Mouse (Mus musculus) embryonic facial prominence, embryonic 10.5 days (tissue): ENCODE results near the gene Otulin. TPM values are rescaled to one million over a fixed set of nuclear protein-coding genes. Genes with fewer than 3 reads are reported as not detected.

Experiments used
- DNase-seq: peaks from one replicate; pipeline ENCODE4 v3.0.0-alpha.2; 2017; ENCODE audit warnings: low spot score
- H3K27ac ChIP-seq: fragments of 300-500 bp; sonication (generic); replicated peaks from 2 replicates; pipeline ENCODE4 v1.5.1; 2016; ENCODE audit warnings: mild to moderate bottlenecking
- H3K27me3 ChIP-seq: fragments of 300-500 bp; sonication (generic); replicated peaks from 2 replicates; pipeline ENCODE4 v1.6.1; 2016; ENCODE audit warnings: low read depth, mild to moderate bottlenecking; ENCODE audit not compliant: poor library complexity, severe bottlenecking
- H3K36me3 ChIP-seq: fragments of 300-500 bp; sonication (generic); replicated peaks from 2 replicates; pipeline ENCODE4 v1.6.1; 2016; ENCODE audit warnings: mild to moderate bottlenecking, moderate library complexity
- H3K4me1 ChIP-seq: fragments of 300-500 bp; sonication (generic); 2 replicates; pipeline ENCODE4 v1.6.1; 2016
- H3K4me3 ChIP-seq: fragments of 300-500 bp; sonication (generic); 2 replicates; pipeline ENCODE4 v1.5.1; 2016; ENCODE audit warnings: mild to moderate bottlenecking, moderate library complexity
- H3K9me3 ChIP-seq: fragments of 300-500 bp; sonication (generic); 2 replicates; pipeline ENCODE4 v1.6.1; 2016; ENCODE audit warnings: mild to moderate bottlenecking
- WGBS: fragments of 180-500 bp; shearing (Covaris S2); methylation state at CpG from one replicate; pipeline ENCODE4 v1.1.7; 2016; 5-methylcytosine and 5-hydroxymethylcytosine counted together
- polyA plus RNA-seq: library from polyadenylated mRNA; unstranded; fragments of >200 nt; fragmentation: Nextera tagmentation; extraction: Ambion mirVana; gene quantifications from 2 replicates; pipeline ENCODE4 v1.2.1, GENCODE M21; 2016

Gene Otulin
- polyA plus RNA-seq, 1 experiment from 2014 or later = 27.7 TPM

DNA sequence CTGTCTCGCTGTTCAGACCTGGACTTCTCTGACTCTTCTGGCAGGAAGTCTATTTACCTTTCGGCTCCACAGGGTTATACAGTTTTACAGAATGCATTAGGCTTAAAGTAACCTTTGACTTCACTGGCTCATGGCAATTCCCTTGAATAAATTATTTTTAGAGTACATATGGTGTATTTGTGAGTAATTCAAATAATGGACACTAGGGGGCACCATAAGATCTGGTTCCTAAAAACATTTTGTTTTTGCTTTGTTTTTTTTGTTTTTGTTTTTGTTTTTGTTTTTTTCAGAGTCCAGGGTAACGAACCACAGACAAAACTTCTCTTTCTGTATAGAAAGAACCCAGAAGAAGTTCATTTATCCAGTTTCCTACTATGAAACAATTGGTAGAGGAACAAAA, 17.2 kb upstream of the Otulin start:
- H3K36me3 ChIP-seq = no peaks in the 10 kb centered on the region
- DNase-seq = no peak
- H3K4me3 ChIP-seq = no peak overlapping the region
- H3K27me3 ChIP-seq = no peaks in the 10 kb centered on the region
- 54% methylated on average over 3 of the region's 3 CpGs for WGBS
- H3K9me3 ChIP-seq = no peaks in the 10 kb centered on the region
- peaks cover 2% of the 10 kb centered on the region; the same call in 1 of the 2 replicates for H3K4me1 ChIP-seq
- no peak overlapping the region for H3K27ac ChIP-seq

DNA sequence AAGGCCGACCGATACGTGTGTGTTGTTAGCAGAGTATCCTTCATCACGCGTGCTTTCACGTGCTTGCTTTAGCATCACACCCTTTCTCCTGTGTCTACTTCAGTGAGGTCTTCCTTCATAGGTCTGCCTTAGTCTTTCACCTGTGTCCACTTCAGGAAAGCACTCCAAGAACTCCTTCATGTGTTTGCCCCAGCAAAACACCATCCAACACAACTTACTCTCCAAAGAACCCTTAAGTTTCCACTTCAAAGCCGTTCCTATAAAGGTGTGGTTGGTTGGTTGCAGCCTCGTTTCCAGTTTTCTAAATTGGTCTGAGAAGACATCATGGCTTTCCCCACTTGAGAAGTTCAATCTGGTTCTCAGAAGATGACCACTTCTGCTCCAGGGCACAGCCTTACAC, 16.2 kb upstream of the Otulin start:
- Histone ChIP-seq H3K27ac (no peak overlapping the region), H3K36me3 (no peaks in the 10 kb centered on the region), H3K4me1 (peaks cover 2% of the 10 kb centered on the region; the same call in 1 of the 2 replicates), H3K27me3 (no peaks in the 10 kb centered on the region), H3K9me3 (no peaks in the 10 kb centered on the region), H3K4me3 (no peak overlapping the region)
- 95% methylated on average over 8 of the region's 8 CpGs for WGBS
- DNase-seq = no peak

- no peak overlapping the region for H3K27ac ChIP-seq
- H3K4me1 ChIP-seq = peaks cover 2% of the 10 kb centered on the region; the same call in 1 of the 2 replicates
- no peak for DNase-seq
- H3K4me3 ChIP-seq = no peak overlapping the region
- 83% methylated on average over 3 of the region's 3 CpGs for WGBS
- H3K36me3 ChIP-seq = no peaks in the 10 kb centered on the region
- H3K27me3 ChIP-seq = no peaks in the 10 kb centered on the region
- H3K9me3 ChIP-seq = no peaks in the 10 kb centered on the region
These were observed 14.8 kb upstream of the Otulin start for GRCm38 (mm10) chr15:27645250-27645649.

DNA sequence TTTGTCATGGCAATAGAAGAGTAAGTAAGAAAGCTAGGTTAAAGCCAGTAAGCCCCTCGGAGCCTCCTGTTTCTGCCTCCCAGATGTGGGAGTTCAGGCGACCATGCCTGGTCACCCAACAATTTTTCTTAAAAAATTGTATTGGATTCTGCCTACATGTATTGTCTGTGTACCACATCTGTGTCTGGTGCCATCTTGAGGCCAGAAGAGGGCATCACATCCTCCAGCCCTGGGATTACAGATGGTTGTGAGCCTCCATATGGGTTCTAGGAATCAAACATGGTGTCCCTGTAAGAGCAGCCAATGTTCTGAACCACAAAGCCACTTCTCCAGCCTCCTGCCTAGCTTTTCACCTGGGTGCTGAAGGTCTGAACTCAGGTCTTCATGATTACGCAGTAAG, 12.4 kb upstream of the Otulin start:
- DNase-seq = no peak
- Histone ChIP-seq H3K36me3 (no peaks in the 10 kb centered on the region), H3K9me3 (no peaks in the 10 kb centered on the region), H3K27ac (no peak overlapping the region), H3K4me1 (peaks cover 2% of the 10 kb centered on the region; the same call in 1 of the 2 replicates), H3K4me3 (no peak overlapping the region), H3K27me3 (no peaks in the 10 kb centered on the region)
- WGBS = 87% methylated on average over 3 of the region's 3 CpGs

DNA sequence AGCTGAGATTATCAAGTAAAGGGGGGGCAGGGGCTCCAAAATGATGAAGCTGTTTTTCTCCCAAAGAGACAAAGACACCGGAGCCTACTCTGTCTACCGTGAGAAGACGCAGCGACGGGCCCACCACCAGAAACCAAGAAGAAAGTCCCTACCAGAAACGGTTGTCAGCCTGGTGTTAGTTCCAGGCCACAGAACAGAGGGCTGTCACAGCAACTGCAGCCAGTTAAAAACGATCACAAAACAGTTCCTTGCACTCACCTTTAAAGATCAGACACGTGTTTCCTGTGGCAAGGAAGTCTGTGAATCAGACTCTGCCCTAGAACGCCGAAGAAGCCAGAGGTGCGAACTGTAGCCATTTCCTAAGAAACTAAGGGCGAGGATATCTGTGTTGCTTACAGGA, 10.7 kb upstream of the Otulin start:
- no peaks in the 10 kb centered on the region for H3K9me3 ChIP-seq
- H3K36me3 ChIP-seq = no peaks in the 10 kb centered on the region
- 75% methylated on average over 12 of the region's 12 CpGs for WGBS
- peaks cover 2% of the 10 kb centered on the region; the same call in 1 of the 2 replicates for H3K4me1 ChIP-seq
- no peak for DNase-seq
- H3K4me3 ChIP-seq = no peak overlapping the region
- no peaks in the 10 kb centered on the region for H3K27me3 ChIP-seq
- no peak overlapping the region for H3K27ac ChIP-seq

GRCm38 (mm10) chr15:27633941-27634900, 3.7 kb upstream of the Otulin start:
- 80% methylated on average over 8 of the region's 8 CpGs for WGBS
- no peak overlapping the region for H3K4me3 ChIP-seq

GRCm38 (mm10) chr15:27629800-27630600, 493 bp downstream of the Otulin start:
- H3K27ac ChIP-seq = peak overlapping the region; percentile 90
- H3K9me3 ChIP-seq = no peaks in the 10 kb centered on the region
- 3% methylated on average over 53 of the region's 53 CpGs for WGBS
- H3K36me3 ChIP-seq = peaks cover 26% of the 10 kb centered on the region
- no peaks in the 10 kb centered on the region for H3K27me3 ChIP-seq
- peak; percentile 28 for DNase-seq
- H3K4me3 ChIP-seq = peak overlapping the region; percentile 85
- H3K4me1 ChIP-seq = peaks cover 17% of the 10 kb centered on the region

More at GRCm38 (mm10) chr15:27633941-27634900, 3.7 kb upstream of the Otulin start:
- no peak for DNase-seq
- no peaks in the 10 kb centered on the region for H3K27me3 ChIP-seq
- no peaks in the 10 kb centered on the region for H3K36me3 ChIP-seq
- H3K4me1 ChIP-seq = peaks cover 11% of the 10 kb centered on the region
- no peaks in the 10 kb centered on the region for H3K9me3 ChIP-seq
- no peak overlapping the region for H3K27ac ChIP-seq

DNA sequence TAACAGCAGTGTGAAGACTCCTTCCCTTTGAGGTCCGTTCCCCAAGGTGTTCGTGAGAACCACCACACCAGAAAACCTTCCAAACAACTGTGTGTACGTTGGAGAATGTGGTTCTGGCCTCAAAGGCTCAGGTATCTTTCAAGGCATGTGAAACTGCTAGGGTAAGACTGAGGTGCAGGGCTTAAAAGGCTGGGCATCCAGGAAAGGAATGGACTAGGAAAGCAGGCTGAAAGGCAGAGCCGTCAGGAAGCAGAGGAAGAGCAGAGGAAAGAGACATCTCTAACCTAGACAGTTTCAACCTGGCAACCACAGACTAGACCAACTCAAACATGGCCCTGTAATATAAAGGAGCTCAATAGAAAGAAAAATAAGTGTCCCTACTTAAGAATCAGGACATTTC, 1.4 kb downstream of the Otulin start:
- no peaks in the 10 kb centered on the region for H3K27me3 ChIP-seq
- no peak overlapping the region for H3K27ac ChIP-seq
- peaks cover 31% of the 10 kb centered on the region for H3K36me3 ChIP-seq
- H3K9me3 ChIP-seq = no peaks in the 10 kb centered on the region
- H3K4me1 ChIP-seq = peaks cover 17% of the 10 kb centered on the region
- H3K4me3 ChIP-seq = peak overlapping the region; percentile 85
- no peak for DNase-seq
- WGBS = 78% methylated on average over 4 of the region's 4 CpGs

DNA sequence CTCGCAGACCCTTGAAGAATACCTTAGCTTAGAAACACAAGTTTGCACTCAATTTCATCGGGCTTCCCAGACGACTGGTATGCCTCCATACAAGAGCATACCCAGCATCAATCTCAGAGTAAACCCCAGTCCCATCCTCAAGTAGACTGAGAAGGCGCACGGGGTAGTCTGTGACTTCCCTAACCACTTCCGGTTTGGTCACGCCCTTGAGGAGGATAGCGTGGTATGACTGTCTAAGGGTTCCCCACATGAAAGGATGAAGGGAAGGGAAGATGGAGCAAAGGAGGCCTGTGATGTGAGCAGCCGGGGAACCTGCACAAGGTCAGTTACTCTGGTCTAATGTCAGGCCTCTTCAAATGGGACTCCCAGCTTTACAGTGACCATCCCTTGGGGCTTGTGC, 2.7 kb downstream of the Otulin start:
- Histone ChIP-seq H3K9me3 (no peaks in the 10 kb centered on the region), H3K27me3 (no peaks in the 10 kb centered on the region), H3K4me3 (no peak overlapping the region), H3K4me1 (peaks cover 17% of the 10 kb centered on the region), H3K36me3 (peaks cover 43% of the 10 kb centered on the region), H3K27ac (no peak overlapping the region)
- WGBS = 94% methylated on average over 9 of the region's 9 CpGs
- DNase-seq = no peak

- H3K9me3 ChIP-seq = no peaks in the 10 kb centered on the region
- DNase-seq = no peak
- no peak overlapping the region for H3K4me3 ChIP-seq
- H3K27ac ChIP-seq = no peak overlapping the region
- H3K4me1 ChIP-seq = peaks cover 17% of the 10 kb centered on the region
- no peaks in the 10 kb centered on the region for H3K27me3 ChIP-seq
- peaks cover 53% of the 10 kb centered on the region for H3K36me3 ChIP-seq
- 93% methylated on average over 1 of the region's 1 CpGs for WGBS
These were observed 4.2 kb downstream of the Otulin start for GRCm38 (mm10) chr15:27626314-27626713.

- Histone ChIP-seq H3K27ac (no peak overlapping the region), H3K9me3 (no peaks in the 10 kb centered on the region), H3K36me3 (peaks cover 58% of the 10 kb centered on the region), H3K4me1 (peaks cover 14% of the 10 kb centered on the region), H3K27me3 (no peaks in the 10 kb centered on the region), H3K4me3 (no peak overlapping the region)
- 91% methylated on average over 10 of the region's 10 CpGs for WGBS
- no peak for DNase-seq
These were observed 4.6 kb downstream of the Otulin start for GRCm38 (mm10) chr15:27625890-27626255.

GRCm38 (mm10) chr15:27625014-27625889, 5.2 kb downstream of the Otulin start:
- Histone ChIP-seq H3K4me3 (no peak overlapping the region), H3K27me3 (no peaks in the 10 kb centered on the region), H3K4me1 (peaks cover 14% of the 10 kb centered on the region), H3K36me3 (peaks cover 64% of the 10 kb centered on the region), H3K27ac (no peak overlapping the region), H3K9me3 (no peaks in the 10 kb centered on the region)
- no peak for DNase-seq
- WGBS = 88% methylated on average over 13 of the region's 13 CpGs
